Mouse (Mus musculus): Measurements from ENCODE around the gene Stag3. TPM values are rescaled to one million over a fixed set of nuclear protein-coding genes. Genes with fewer than 3 reads are reported as not detected.

The Stag3 gene
- total RNA-seq (2021) (under 1 TPM in 1 of 2 experiments, not detected in 1; 0.06 TPM), polyA plus RNA-seq (2012; rRNA removed) (0.68 TPM in 1 of 2 replicates, not detected in the other)
- long read RNA-seq: 0 reads

DNA sequence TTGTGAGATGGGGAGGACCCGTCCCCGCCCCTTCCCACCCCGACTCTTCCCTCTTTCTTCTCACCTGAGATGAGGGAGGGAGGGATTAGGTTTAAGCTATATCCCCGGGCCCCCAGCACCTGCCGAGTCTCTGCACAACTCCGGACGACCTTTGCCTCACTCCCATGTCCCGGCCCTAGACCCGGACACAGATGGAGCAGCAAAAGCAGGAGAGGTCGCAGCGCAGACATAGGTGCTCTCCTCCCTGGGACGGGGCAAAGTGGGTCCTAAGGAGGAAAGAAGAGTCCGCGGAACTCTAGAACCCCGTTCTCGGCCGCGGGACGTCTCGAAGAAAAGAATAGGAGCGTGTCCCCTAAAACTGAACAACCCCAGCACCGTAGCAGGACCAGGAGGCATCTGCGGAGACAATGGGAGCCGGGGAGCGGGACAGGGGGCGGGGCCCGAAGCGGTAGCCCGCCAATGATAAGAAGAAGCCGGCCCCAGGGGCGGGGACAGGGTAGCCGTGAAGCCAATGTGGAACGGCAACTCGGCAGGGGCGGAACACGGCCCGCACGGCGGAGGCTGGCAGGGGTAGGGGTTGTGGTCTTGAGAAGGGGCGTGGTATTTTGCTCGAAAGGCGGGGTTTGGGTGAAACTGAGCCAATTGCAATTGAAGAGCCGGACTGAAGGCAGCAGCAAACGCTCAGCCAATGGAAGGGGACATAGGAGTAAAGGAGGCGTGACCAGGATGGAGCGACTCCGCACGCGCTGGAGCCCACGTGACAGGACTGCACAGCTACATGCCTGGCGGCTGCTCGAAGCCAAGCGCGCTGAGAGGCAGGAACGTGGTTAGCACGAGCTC is at the start of gene Stag3, which contains the start of the genes Gm43720 and Gpc2:
TSS of gene Stag3 (plus strand) at position 656 of the 840 bp plus-strand sequence.
TSS of gene Gm43720 (minus strand) at position 374 of the 840 bp plus-strand sequence.
TSS of gene Gpc2 (minus strand) at position 421 of the 840 bp plus-strand sequence.
- DNase-seq: peak; percentile 90

DNA sequence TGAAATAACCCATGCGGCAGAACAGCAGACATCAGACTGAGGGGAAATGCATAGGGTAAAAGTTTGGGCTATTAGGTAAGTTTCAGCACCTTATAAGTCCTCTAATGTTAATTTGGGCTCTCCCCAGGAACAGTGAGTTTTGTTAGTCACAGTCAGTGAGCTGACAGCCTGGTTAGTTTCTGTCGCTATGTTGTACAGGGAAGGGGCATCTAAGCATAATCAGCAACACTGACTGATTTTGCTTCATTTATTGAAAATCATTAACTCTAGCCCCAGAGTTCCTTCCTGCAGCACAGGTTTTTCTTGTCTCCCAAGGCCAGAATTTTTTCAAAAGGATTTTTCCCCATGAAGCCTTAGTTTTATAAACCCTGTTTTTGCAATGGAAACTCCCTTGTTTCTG is 46.3 kb upstream of the Stag3 start:
- DNase-seq: no peak

DNA sequence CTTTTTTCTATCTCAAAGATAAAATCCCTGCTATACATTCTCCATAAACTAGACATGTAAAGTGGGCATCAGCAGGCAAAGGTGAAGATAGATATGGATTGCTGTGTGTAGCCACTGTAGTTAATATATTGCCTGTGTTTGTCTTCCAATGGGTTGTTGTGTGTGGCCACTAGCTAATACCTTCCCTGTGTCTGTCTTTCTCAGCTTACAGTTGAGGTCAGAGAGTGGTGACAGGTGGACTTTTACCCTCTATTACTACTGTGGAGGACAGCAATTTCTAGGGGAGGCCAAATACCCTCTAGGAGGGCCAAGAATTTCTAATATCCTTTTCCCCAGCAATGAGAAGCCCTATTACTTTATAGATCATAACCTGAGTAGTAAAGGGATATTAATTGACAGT is 45.8 kb upstream of the Stag3 start:
- DNase-seq: no peak

DNA sequence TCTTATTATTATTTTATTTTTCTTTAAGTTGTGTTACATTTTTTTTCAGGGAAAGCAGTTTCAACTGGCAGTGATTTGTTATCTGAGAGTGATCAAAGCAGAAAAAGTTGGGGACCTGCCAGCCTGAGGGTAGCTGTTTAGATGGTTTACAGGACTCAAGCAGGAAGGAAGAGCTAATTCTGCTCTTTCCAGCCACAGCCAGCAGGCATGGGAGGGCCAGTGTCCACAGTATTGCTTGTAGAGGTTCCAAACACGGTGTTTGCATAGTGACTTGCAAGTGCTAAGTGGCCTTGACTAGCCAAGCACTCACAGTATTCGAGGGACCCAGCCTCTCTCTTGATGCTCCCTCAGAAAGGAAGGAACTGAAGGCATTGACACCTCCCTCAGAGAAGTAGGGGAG is 38.5 kb upstream of the Stag3 start:
- DNase-seq: peak; percentile 50

DNA sequence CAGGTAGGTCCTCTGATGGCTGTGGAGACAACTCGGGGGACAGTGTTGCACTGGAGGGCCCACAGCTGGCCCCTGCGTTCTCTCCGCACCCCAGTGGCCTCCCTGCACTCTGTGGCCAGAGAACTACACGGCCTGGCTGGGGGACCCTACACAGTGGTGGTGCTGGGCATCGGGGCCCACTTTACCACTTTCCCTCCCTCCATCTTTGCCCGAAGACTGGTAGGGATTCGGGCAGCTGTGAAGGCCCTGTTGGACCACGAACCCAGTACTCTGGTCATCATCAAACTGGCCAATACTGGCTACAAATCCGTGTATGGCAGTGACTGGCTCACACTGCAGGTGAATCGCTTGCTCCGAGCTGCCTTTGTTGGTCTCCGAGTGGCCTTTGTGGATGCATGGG is 28.9 kb upstream of the Stag3 start:
- DNase-seq: no peak

DNA sequence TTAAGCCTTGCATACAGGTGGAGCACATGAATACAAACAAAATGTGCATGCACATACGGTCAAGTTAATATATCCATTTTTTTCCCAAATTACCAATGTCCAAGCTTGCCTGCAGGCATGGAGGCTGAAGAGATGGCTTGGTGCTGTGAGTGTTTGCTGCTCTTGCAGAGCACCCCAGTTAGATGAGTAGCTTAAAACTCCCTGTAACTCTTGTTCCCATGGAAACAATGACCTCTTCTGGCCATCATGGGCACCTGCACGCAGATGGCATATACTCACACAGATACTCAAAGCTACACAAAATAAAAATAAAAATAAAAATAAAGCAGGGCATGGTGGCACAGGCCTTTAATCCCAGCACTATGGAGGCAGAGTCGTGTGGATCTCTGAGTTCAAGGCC is 27.0 kb upstream of the Stag3 start:
- DNase-seq: no peak

DNA sequence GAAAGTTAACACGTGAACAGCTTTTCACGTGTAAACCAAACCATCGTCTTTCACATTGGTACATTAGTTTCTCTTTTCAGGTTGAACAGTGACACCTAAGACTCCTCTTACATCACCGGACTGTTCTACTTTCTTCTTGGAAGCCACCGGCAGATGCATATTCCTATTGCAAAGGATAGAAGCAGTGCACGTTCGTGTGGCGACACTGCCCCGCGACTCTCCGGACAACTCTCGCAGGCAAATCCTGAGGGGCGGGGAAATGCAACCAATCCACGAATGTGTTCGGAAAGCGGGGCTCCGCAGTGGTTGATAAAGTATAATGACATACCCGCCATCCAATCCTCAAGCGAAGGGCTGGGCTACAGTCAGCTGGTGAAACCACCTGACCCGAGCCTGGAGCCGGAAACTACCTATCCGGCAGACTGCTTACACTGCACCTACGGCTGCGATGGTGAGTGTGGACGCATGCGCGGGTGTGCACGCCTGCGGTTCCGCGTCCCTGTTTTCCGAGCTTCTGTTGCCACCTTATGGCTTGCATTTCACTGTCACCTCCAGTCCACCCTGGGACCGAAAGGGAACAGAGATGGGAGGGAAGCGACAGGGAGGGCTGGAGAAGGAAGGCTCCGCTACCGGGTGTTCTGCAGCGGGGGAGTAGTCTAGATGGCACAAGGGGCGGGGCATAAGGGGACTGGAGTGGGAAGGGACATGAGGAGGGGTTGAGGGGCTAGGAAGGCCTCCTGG is 24.5 kb upstream of the Stag3 start, which contains the start of gene Lamtor4:
TSS of gene Lamtor4 (plus strand) at position 130 of the 741 bp plus-strand sequence.
- peak; percentile 96 for DNase-seq

DNA sequence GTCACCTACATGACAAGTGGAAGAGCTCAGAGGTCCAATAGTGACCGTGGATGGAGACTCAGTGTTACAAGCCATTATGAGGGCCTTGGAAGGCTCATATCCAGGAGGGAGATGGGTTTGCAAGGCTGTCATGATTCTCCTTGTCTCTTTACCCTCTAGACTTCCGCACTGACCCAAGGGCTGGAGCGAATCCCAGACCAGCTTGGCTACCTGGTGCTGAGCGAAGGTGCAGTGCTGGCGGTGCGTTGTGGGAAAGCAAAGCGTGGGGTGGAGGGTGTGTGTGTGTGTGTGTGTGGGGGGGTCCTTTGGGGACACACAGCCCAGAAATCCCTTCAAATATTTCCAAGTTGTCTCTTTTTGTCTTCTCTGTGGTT is 24.0 kb upstream of the Stag3 start:
- DNase-seq: no peak

DNA sequence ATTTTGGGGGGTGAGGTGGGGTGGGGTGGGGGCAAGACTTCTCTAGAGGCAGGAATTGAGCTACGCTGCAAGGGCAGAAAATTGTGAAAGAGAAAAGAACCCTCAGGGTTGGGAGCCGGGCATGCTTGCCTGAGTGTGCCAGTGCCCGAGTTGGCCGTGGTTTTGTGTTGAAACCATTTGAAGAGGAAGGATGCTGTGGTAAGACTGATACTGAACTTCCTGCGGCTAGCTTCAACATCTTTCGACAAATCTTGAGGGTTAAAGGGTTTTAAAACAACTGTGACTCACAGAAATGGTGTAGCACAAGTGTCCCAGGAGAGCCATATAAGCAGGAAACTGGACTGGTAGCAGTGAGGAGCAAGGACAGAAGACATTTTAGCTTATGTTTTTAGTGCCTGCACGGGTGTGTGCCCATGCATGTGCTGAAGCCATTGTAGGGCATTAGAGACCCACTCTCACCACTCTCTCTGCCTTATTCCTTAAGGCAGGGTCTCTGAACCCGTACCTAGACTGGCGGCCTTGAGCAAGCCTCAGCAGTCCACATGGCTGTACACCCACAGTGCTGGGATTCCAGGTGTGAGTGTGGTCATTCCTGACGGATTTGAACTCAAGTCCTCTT is 23.0 kb upstream of the Stag3 start:
- DNase-seq: no peak

DNA sequence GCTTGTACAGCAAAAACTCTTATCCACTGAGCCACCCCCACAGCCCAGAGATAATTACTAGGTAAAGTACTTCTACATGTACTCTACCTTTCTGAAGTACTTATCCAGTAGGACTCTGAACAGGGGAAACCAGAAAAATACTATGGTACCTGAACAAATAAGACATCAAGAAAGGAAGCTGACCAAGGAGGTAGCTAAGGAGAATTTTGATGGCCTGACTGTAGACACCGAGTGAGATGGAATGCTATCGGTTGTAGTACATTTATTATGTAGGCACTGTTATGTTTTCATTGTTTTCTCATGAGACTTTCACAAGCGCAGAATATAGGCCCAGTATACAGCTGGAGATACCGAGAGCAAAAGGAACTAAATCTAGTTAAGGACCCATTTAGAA is 22.5 kb upstream of the Stag3 start:
- no peak for DNase-seq

DNA sequence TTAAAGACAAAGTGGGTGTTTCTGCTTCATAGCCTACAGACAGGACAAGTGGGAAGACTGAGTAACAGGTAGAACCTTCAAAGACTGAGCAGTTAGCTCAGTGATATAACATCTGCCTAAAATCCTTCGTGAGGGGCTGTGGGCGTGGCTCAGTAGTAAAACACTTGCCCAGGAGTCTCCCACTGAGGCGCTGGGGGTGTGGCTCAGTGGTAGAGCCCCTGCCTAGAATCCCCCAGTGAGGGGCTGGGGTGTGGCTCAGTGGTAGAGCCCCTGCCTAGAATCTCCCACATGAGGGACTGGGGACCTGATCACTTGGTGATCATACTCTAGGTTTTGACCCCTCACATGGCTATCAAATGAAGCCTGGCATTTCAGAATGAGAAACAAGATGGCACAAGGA is 22.0 kb upstream of the Stag3 start:
- no peak for DNase-seq

DNA sequence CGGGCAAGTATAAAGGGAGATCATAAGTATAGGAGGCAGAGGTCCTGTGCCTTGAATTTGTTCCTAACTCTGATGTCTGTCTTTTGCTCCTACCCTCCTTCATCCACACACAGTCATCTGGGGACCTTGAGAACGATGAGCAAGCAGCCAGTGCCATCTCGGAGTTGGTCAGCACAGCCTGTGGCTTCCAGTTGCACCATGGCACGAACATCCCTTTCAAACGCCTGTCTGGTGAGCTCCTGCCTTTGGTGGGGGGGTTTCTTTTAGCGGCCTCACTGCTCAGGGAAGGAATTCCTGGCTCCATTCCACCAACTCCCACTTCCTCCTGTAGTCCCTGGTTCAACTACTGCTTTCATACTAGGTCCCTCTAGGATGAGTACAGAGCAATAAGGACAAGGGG is 21.5 kb upstream of the Stag3 start:
- peak; percentile 80 for DNase-seq

DNA sequence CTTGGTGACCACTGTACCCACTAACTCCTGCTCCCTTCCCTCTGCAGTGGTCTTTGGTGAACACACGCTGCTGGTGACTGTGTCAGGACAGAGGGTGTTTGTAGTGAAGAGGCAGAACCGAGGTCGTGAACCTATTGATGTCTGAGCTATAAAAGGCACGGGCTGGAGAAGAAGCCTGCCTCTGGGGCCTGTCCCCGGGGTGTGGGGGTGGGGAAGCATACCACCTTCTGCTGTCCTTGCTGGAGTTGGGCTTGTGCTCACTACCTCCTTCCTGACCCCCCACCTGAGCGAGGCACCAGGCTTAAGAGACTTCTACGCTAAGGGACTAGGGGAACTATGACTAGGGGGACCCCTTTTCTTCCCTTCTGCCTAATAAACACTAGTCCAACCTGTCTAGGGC is 21.0 kb upstream of the Stag3 start:
- DNase-seq: no peak

DNA sequence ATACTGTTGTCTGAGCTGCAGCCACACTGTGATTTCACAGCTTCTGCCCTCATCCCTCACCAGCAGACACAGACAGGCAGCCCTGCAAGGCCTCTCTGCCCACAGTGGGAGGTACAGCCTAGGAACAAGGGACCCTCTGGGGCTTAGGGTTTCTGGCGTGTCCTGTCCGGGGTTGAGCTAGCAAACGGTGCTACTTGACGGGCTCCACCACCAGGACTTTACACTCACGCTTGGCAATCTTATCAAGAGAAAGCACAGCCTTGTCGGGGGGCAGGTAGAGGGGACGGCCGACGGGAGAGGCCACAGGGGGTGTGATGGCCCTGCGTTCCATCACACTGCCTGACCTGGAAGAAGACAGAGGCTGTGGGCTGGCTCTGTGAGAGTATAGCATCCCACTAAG is 20.0 kb upstream of the Stag3 start:
- DNase-seq: no peak

DNA sequence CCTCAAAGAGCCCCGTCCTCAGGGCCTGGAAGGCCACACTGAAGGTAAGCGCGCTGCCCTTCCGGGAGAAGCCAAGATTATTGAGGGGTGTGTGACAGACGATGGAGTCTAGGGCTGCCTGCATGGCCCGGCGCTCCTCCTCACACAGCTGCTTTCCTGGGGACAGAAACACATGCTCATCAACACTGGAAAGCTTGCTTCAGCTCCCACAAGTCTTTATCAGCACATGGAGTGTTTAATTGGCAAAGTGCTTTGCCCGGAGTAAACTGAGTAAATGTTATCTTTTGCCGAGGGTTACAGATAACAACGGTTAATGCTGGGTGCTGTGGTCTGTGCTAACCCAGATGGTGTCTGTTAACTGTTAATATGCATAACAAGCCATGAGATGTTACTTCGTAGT is 19.2 kb upstream of the Stag3 start:
- DNase-seq: no peak

DNA sequence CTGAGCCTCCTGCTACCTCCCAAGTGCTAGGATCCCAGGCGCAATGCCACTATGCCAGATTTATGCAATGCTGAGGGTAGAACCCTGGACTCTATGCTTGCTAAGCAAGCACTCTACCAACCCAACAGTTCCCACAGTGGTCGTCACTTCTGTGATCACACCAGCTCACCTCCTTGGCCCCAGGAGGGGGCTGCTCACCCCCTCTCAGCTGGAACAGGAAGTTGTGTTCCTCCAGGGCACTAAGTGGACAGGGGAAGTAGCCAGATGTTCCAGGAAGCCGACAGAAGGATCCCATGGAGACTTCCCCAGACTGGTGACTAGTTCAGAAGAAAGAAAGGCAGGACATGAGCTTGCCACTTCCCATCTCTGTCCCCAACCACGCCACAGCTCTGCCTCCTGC is 18.0 kb upstream of the Stag3 start:
- no peak for DNase-seq

DNA sequence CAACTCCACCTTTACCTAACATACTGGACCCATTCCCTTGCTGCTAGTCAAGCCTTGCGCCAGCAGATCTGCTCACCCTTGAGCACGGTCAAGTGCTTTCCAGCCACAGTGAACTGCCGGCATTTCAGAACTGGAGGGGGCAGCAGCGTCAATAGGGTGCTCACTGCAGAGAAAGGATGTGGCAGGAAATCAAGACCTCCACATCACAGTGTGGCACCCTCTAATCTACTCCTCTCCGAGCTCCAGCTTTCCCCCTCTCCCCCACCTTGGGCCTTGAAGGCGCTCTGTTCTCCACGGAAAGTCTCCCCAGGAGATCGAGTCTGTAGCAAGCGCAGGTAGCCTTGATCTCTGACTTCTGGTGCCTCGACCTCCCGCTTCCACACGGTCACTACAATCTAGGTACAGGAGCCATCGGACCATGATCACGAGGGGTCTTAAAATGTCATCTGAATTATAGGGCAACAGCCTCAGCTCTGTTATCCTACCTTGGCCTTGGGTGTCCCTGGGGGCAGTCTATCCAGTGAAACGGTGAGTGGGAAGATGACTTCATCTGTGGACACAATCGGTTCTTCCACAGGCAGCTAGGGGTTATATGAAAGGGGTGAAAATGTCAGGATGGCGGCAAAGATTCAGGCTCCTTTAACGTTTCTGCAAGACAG is 17.3 kb upstream of the Stag3 start:
- DNase-seq: no peak

DNA sequence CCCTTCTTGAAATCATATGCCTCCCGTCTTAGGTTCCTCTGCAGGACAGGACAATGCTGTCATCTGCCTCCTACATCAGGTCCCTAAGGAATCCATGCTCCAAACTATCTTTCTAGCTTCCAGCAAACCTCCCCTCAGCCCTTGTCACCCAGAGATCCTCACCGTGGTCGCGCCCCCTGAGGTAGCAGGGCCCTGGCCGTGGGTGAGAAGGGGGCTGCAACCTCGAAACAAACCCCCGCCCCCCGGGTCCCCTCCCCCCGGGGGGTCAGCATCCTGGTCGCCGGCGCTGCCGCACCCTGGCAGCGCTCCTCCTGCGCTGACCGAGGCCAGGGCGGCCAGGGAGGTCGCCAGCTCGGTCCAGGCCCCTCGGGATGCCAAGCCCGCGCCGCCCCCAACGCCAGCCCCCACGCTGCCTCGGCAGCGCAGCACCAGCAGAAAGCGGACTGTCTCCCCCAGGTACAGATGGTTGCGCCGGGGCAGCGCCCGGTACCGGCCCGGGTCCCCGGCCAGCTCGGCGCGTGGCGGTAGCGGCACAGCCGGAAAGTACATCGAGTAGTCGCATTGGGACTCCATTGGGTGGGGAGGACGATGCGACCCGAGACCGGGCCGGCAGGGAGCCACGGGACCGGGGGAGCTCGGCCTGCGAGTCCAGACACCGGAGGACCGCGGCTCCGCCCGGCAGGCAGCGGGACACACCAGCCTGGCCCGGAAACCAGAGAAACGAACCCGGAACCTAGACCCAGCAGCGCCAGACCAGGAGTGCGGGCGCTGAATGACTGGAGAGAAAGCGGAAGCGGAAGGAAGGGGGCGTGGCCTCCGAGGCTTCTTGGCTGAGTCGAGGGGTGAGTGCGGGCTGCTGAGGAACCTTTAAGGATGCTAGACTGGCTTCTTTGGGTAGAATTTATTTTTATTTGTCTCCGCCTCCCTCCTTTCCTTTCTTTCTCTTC is 16.5 kb upstream of the Stag3 start, which contains the start of gene BC037034:
TSS of gene BC037034 (minus strand) at position 774 of the 947 bp plus-strand sequence.
- peak; percentile 95 for DNase-seq

DNA sequence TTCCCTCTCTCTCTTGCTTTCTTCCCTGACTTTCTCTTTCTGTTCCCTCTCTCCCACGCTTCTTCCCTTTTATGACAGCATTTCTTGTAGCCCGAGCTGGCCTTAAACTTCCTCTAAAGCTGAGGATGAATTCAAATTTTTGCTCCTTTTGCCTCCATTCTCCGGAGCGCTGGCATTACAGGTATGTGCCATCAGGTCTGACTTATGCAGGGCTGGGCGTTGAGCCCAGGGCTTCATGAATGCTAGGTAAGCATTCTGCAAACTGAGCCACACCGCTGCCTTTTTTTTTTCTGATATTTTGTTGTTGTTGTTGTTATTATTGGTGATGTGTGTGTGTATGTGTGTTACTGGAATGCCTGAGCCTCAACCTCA is 15.8 kb upstream of the Stag3 start:
- no peak for DNase-seq

DNA sequence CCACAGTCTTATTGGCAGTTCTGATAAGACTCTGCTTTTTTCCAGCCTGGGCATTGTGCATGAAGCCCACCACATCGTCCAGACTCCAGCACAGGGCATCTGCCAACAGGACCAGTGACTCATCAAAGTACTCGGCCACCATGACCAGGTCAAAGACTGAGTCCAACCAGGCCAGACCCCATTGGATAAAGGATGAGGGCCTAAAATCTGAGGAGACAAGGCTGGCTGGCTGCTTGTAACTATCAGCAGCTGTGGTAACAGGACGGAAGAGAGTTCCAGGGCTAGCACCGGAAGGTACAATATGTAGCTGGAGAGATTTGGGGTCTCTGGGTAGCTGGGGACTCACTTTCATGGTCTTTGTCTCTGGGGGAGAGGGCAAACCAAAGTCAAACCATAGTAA is 14.3 kb upstream of the Stag3 start:
- DNase-seq: no peak

DNA sequence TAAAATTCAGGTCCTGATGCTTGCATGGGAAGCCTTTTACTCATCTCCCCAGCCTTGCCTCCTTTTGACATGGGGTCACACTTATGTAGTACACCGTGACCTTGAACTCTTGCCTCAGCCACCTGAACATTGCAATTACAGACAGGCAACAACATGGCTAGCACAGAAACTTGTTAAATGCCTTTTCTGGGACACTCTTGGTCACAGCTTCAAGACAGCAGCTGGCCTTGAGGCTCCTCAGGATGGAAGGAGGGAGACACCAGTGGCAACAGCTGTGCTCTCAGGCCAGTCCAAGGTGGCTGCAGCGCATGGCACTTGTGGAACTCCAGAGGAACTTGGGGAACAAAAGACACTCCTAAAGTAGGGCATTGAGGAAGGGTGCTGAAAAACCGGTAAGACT is 12.9 kb upstream of the Stag3 start:
- DNase-seq: no peak

Data from adrenal gland, adult 2 months (tissue).